Mouse (Mus musculus): Measurements from ENCODE around the gene Casc3. TPM values are rescaled to one million over a fixed set of nuclear protein-coding genes. Genes with fewer than 3 reads are reported as not detected.

The Casc3 gene
- total RNA-seq (2021): 10 to 100 TPM; 26.9 to 28.4 TPM

- DNase-seq: no peak
These were observed at the start of gene Casc3 for GRCm38 (mm10) chr11:98804605-98805004. Gene Casc3 (plus strand): TSS chr11:98804905.

DNA sequence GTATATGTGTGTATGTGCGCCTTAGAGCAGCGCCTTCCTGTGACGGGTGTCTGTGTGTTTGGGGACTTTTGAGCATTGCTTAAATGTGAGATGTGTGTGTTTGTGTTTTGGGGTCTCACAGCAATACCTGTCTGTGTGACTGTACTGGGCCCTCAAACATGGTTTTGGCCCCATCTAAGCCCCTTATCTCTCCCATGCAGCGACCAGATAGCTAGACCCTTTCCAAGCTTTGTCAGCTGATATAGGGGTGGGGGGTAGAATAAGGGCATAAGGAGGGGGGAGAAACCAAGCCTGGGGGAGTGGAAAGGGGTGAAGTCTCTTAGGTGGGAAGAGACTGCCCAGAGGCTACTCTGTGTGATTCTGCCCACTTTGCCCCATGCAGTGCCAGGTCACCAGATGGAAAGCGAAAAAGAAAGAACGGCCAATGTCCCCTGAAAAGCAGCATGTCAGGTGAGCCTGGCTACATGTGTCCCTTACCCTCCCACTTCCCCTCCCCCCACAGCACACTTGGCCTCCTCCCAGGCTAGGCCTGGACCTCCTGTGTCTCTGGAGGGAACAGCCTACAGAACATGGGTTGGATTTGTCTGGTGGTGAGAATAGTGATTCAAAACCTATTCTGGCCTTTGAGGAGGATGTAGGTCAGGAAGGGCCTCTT, 48.9 kb upstream of the Casc3 start:
- DNase-seq: no peak

DNA sequence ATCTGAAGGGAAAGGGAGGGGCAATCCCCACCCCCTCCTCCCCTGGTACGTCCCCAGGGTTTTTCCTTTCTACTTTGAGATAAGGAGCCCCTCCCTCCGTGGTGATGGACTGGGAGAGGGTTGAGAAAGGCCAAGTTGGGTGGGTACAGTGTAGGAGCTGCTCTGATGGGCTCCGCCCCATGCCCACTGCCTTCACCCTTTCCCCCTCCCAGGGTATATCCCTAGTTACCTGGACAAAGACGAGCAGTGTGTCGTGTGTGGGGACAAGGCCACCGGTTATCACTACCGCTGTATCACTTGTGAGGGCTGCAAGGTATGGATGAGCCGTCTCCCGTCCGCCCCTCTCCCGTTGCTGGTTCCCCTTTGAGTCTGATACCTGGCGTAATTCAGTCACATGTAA, 48.0 kb upstream of the Casc3 start:
- no peak for DNase-seq

DNA sequence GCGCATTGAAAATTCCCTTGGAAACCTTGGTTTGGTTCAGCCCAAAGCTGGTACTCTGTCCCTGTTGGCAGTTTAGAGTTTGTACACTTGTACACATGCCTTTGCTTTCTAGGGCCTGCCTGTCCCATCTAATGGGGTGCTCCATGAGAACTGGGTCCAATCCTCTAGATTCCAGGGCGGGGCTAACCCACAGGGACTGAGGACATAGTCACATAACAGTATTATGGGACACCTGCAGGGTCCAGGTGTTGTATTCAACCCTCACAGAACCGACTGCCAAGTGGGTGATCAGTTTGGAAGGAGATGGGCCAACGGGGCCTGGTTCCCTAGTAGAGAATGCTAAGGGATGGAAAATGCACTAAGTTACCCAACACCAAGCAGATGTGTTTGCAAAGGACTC, 42.8 kb upstream of the Casc3 start:
- DNase-seq: no peak

- DNase-seq: peak; percentile 63
These were observed 41.8 kb upstream of the Casc3 start for GRCm38 (mm10) chr11:98762756-98763501.

DNA sequence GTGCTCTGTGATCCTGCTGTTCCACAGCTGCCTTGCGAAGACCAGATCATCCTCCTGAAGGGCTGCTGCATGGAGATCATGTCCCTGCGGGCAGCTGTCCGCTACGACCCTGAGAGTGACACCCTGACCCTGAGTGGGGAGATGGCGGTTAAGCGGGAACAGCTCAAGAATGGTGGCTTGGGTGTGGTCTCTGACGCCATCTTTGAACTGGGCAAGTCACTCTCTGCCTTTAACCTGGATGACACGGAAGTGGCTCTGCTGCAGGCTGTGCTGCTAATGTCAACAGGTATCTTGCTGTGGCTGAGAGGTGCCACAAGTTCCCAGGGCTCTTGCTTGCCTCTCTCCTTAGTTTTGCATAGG, 41.2 kb upstream of the Casc3 start:
- no peak for DNase-seq

- no peak for DNase-seq
These were observed 40.6 kb upstream of the Casc3 start for GRCm38 (mm10) chr11:98764091-98764490.

DNA sequence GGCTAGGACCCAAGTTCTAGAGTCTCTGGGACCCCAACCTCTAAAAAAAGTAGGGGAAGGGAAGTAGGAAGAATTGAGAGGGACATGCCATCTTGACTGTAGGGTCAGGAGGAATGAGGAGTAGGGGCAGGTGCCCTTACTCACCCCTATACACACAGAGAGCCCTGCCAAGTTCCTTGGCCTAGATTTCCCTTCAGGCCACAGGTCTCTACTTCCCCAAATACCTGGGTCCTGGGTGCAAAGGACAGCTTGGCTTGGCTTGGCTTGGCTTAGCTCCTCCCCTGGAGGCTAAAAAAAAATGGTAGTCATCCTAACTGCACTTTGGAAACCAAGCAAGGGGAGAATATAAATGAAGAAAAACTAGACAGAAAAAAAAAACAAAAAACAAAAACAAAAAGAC, 40.0 kb upstream of the Casc3 start:
- DNase-seq: no peak

GRCm38 (mm10) chr11:98765421-98766309, 39.0 kb upstream of the Casc3 start:
- peak; percentile 59 for DNase-seq

DNA sequence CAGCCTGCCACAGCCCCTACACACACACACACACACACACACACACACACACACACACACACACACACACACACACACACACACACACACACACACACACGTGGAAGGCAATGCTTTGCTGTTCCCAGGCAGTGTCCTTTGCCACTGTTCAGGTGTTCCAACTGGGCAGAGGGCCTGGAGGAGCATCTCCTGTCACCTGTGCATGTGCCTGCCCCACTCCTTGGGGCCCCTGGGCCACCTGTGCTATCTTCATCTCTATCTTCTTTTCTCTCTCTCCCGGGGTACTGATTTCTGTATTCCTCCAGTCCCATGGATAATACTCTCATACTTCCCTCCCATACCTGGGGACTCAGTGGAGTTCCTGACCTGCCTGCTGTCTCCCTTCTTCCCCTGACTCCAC, 38.4 kb upstream of the Casc3 start:
- no peak for DNase-seq

- no peak for DNase-seq
These were observed 37.9 kb upstream of the Casc3 start for GRCm38 (mm10) chr11:98766816-98767215.

DNA sequence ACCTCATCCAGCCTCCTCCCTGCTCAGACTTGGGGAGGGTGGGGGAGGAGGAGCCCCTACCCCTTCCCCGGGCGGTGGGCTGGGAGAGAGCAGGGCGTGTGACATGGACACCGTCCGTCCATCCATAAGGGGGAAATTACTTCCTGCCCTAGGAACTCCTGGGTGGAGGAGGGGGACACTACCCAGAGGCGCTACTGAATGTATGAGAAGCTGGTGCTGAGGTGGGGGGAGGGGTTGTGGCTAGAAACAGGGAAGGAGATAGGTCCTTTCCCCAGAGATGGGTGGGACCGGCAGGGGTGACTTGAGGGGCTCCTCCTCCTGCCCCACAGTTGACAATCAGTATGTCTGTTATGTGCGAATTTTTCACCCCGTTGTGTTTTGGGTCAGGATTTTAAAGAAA, 37.4 kb upstream of the Casc3 start:
- DNase-seq: no peak

GRCm38 (mm10) chr11:98767713-98768112, 37.0 kb upstream of the Casc3 start:
- DNase-seq: no peak

- no peak for DNase-seq
These were observed 36.3 kb upstream of the Casc3 start for GRCm38 (mm10) chr11:98768127-98769006.

GRCm38 (mm10) chr11:98769007-98769954, 35.4 kb upstream of the Casc3 start:
- no peak for DNase-seq

- no peak for DNase-seq
These were observed 34.4 kb upstream of the Casc3 start for GRCm38 (mm10) chr11:98770096-98770975.

DNA sequence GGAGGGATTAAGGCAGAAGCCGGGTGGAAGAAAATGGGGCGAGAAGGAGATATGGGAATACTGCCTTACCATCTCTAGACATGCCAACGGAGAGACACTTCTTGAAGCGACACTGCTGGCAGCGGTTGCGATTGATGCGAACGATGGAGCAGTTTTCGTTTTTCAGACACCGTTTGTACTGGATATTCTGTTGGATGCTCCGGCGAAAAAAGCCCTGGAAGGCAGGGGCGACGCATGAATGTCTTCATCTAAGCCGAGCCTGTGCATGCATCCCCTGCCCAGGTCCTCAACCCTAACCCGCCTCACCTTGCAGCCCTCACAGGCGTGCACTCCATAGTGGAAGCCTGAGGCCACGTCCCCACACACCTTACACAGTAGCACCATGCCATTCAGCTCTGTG, 33.6 kb upstream of the Casc3 start:
- no peak for DNase-seq

DNA sequence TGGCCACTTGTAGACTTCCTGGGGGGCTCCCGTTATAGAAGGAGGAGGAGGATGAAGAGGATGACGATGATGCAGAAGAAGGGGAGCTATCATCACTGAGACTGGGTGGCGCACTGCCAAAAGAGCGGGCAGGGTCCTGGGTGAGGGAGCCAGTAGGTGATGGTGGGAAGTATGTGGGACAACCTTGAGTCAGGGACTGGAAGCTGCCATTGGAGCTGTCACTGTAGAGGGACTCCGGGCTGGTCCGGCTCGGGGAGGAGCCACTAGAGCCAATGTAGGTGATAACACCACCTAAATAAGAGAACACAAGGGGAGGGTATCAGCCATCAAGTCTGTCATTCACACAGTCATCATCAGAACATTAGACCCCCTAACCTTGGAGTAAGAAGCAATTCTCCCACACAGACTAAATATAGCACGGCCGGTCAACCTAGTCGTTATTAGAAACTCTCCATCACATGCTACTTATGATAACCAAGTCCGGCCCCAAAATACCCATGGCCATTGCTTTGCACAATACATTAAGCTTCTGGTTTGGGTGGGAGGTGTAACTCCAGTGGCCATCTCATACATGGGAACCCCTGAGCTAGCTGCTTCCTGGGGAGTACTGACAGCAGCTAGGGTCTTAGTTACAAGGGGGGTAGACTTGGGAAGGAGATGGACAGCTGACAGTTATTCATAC, 32.7 kb upstream of the Casc3 start:
- peak; percentile 66 for DNase-seq

DNA sequence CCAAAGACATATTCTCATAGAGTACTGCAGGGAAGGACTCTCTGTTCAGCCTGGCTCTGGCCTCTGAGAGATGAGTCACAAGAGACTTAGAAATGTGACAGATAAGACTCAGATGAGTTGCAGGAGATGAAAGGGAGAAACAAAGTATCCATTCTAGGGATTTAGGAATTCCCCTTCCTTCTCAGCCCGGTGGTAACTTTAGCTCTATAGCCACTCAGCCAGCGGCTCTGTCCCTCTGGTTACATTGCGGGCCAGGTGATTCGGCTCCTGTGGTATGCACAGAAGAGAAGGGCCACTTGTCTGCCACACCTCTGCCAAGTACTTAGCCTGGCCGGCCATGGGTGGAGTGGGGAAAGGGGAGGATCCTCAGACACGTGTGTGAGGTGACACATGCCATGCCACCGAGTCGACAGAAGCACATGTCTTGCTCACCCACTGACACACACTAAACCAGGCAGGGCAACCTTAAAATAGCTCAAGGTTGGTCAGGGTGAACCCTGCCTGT, 32.0 kb upstream of the Casc3 start:
- peak; percentile 82 for DNase-seq

Data from heart, postnatal 4 days (tissue).